Mouse (Mus musculus) layer of hippocampus, adult 9-10 months (tissue): ENCODE measurements around the gene Kank1.

Source experiments
- DNase-seq: peaks from one replicate; pipeline ENCODE4 v3.0.0; 2022; ENCODE audit warnings: low spot score

Kank1 gene

DNA sequence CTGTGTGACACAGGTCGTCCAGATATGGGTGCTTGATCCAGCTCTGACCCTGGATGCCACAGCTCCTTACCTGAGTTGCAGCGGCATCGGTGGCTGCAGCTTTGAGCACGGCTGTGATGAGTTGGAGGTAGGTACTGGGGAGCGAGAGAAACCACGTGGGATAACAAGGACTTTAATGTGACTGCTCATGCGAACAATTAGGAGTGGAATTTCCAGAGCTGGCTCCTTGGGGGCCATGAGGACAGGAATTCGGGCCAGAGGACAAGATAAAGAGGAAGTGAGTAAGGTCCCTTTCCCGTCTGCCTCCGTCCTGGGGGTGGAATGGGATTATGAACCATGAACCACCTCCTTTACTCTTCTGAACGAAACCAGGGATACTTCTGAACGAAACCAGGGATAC, 129.8 kb downstream of the Kank1 start:
- DNase-seq, result no peak

GRCm38 (mm10) chr19:25370428-25370827, 133.7 kb downstream of the Kank1 start:
- DNase-seq, result no peak

DNA sequence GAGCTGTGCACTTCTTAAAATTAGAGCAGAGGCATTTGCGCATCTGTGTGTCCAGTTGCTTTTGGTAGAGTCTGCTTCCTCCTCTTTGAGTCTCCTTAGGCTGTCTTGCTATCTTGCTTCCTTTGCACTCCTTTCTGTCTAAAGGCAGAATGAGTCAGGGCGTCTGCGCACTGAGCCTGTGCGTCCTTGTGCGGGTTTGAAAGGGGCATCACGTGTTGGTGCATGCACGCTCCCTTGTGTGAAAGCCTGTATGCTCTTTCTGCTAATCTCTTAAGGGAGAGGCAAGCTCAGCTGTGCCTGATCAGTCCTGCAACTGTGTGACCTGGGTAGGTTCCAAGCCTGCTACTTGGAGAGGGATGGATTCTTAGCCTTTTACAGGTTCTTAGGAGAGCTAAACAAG, 136.0 kb downstream of the Kank1 start:
- no peak for DNase-seq

- no peak for DNase-seq
Measured at GRCm38 (mm10) chr19:25373594-25373993, 136.8 kb downstream of the Kank1 start.

GRCm38 (mm10) chr19:25374191-25374590, 137.4 kb downstream of the Kank1 start:
- no peak for DNase-seq

GRCm38 (mm10) chr19:25374926-25375325, 138.2 kb downstream of the Kank1 start:
- DNase-seq, result no peak

- no peak for DNase-seq
Measured at GRCm38 (mm10) chr19:25376871-25377270, 140.1 kb downstream of the Kank1 start.

- DNase-seq, result no peak
Measured at GRCm38 (mm10) chr19:25380675-25381074, 143.9 kb downstream of the Kank1 start.

DNA sequence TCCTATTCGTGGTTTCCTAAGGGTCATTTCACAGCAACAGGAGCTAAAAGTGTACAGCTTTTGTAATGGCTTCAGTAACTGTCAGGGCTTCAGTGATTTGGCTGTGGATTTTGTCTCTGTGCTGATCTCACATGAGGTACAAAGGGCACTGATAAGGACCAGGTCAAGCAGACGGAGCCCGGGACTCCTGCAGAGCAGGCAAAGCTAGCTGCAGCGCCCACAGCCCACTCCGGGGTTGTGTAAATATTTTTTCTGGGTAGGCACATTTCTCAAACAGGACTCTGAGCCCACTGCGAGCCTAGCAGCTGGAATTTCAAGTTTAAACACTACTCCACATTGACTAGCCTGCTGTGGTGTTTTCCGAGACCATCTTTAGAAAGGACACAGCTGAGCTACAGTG, 145.2 kb downstream of the Kank1 start:
- DNase-seq, result no peak

GRCm38 (mm10) chr19:25382494-25382893, 145.7 kb downstream of the Kank1 start:
- no peak for DNase-seq

DNA sequence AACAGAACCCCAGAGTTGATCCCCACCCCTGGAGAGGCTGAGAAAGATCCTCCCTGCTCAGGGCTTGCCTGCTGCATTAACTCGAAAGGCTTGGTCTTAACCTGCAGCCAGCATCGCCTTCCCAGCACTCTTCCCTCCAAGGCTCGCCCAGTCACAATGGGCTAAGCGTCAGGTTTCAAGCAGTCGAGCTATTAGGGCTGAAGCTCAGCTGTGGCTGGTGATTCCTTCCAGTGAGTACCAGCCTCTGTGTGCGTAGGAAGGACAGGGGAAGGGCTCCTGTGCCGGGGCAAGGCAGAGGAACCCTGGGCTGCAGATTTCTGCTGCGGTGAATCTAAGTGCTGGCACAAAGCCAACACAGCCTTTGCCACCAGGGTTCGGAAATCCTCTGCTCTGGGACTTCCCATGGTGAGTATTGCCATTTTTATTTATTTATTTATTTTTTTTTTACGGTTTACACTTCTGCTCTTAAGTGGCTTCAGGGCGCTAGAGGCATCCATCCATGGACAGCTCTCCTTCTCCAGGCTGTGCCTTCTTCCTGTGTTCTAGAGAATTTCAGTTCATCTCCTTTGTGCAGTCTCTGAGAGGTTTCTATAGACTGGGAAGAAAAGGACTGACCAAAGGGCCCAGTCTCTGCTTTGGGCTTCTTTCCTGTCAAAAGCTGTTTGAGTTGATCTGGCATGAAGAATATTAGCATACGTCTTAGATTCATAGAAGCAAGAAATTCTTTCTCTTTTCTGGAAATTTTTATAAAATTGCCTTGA, 146.8 kb downstream of the Kank1 start:
- no peak for DNase-seq

DNA sequence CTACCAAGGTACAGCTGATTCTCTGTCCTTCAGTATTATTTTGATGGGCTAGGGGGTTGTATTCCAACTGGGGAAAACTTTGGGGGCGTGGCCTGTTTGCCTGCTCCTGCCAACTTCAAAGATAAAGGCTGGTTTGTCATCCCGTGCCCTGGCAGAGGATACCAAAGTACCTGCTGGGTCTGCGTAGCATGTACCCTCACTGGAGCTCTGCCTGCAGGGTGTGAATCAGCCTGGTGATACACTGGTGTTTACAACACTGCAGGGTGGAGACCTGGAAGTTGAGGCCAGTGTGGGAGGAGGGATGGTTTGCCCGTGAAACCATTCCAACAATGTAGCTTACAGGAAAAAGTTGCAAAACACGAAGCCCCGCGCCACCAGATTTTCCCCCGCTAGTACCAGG, 149.2 kb downstream of the Kank1 start:
- no peak for DNase-seq

DNA sequence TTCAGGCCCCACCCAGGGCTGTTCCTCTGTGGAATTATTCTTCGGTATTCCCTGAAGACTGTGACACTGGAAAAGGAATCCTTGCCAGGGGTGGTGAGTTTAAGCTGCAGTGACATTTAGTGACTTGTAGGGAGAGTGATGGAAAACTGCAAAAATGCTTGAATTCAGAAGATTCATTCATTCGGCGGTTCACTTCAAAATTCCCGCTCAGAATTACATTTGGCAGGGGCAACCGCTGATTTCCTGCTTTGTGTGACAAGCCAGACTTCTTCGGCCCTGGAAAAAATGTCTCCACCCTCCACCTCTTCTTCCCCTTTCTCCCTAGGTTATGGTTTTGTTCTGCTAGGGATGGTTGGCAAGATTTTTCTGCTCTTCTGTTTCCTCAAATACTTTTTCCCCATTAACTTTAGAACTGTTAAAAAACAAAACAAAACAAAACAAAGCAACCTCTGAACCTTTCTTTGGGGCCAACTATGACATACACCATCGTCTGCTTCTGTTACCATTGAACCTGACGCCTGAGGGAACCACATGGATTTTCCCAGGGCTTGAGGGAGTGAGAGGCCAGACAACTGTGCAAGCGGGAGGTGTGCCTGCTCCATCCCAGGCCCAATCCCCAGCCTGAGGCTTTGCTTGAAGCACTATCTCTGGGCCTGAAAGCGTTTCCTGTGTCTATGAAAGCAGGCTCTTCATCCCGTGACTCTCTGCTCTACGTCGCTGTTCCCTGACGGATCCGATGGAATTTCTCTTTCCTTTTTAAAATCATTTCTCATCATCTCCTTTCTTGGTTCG, 150.1 kb downstream of the Kank1 start:
- DNase-seq, result no peak

- DNase-seq, result no peak
Measured at GRCm38 (mm10) chr19:25387902-25388301, 151.1 kb downstream of the Kank1 start.

DNA sequence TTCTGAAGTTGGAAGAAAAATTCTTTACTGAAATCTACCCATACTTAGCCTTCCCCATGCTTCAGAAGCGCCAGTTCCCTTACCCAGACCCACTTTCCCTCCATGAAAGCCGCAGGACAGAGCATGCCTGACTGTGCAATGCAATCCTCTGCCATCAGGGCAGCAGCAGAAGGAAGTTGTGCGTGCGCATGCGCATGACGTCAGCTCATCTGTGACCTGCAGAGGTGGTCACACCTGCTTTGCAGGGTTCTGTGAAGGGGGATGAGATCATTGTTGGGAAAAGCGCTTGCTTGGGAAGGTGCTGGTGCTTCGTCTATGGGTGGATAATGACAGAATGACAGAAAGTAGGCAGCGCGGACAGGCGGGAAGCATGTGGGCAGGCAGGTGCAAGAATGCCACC, 155.4 kb downstream of the Kank1 start:
- DNase-seq, result no peak

GRCm38 (mm10) chr19:25395035-25395434, 158.3 kb downstream of the Kank1 start:
- DNase-seq, result no peak

DNA sequence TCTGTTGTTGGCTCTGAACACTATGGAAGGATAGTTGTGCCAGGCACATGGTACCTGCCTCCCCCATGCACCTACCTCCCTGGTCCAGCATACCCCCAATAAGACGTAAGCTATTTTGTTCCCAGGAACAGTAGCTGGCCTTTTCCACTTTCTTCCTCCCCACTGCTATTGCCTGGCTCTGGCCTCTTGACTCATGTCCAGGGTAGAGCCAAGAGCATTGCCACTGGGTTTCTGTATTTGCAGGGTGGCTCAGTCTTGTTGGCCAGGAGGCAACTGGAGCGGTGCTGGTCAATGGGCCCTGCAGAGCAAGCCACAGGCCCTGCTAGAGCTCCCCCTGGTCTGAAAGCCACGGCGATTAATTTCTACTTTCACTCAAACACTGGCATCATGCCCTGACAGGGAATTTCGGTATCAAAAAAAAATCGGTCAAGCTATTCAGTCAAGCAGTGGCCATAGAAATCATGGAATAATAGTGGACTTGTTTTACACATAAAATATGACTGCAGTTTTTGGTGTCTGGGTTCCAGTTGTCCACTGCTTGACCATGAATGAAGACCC, 160.0 kb downstream of the Kank1 start:
- DNase-seq, result no peak

- DNase-seq, result no peak
Measured at GRCm38 (mm10) chr19:25399511-25400211, 162.9 kb downstream of the Kank1 start.

DNA sequence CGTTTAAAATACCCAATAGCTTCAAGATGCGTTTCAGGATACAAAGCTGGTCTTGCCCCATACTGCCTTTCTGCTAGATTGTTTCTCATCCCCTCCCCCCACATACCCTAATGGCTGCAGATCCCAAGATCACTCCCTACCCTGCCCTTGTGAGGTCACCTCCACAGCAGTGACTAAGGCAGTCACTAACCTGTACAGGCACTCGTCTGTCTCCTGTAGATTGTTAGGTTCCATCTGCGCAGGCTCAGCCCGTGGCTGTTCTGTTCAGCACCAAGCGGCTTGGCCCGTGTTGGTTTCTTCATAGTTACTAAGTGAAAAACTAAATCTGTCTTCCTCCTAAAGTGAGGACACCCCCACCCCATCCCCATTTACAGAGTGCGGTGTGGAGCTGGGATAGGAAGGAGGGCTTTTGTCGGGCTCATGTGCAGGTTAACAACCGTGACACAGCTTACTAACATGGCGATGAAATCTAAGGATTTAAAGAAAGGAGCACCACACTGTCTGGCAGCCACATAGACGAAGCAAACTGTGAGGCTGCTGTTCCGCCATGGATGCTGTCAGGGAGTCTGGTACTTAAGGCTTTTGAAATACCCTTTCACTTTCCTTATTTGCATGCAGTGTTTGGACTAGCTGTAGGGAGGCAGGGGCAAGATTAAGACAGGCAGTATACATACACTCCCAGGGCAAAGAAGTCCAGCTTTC, 163.6 kb downstream of the Kank1 start:
- no peak for DNase-seq

DNA sequence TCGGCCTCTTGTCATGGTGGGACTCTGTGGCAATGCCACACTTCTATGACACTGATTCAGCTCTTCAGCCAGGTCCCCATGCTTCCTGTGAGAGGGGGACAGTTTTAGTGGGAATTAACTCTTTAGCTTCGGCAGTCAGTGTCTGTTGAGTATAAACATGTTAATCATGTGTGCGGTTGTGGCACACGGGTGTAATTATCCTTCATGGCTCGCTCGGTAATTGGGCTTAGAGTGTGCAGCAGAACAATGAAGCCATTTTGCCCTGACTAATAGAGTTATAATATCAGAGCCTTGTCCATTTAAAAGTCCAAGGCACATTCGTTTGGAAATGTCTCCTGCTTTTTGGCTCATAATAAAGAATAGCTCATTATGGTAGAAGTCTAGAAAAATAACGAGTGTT, 164.7 kb downstream of the Kank1 start:
- no peak for DNase-seq

DNA sequence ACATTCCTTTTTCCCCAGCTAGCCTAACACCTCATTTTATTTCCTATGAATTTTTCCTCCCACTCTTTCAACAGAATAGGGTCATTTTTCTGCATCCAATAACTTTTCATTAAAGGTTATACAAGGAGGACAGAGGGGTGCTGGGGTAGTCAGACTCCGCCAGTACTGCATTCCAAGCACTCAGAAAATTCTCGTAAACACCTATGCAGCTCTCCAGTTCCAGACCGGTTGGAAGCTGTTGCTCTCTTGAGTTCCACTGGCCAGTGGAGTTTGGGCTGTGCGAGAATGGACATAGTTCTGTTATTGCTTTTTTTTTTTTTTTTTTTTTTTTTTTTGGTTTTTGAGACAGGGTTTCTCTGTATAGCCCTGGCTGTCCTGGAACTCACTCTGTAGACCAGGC, 167.4 kb downstream of the Kank1 start:
- no peak for DNase-seq

DNA sequence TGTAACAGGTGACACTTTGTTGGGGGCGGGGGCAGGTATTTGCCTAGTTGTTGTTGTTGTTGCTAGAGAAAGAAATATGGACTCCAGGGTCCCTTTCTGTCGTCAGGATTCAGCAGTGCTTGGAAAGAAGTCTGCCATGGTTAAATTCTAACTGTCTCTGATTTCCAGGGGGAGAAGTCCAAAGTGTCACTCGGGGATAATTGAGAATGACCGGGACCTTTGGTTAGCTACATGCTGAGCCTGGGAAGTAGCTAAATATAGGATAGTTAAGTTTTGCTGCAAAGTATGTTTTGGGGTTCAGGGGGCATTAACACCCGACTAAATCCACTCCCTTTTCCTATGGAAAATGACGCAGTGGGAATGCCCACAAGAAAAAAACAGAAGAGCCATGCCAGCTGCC, 169.2 kb downstream of the Kank1 start:
- no peak for DNase-seq
